Mouse (Mus musculus) urinary bladder, postnatal 36 days (tissue): ENCODE results near the gene Mapkbp1.

Experiments
- DNase-seq, 2 experiments: peaks; one replicate each; pipeline ENCODE4 v3.0.0; 2022; ENCODE audit warnings: low spot score in 2 of 2, mixed read lengths in 1 of 2

The Mapkbp1 gene

DNA sequence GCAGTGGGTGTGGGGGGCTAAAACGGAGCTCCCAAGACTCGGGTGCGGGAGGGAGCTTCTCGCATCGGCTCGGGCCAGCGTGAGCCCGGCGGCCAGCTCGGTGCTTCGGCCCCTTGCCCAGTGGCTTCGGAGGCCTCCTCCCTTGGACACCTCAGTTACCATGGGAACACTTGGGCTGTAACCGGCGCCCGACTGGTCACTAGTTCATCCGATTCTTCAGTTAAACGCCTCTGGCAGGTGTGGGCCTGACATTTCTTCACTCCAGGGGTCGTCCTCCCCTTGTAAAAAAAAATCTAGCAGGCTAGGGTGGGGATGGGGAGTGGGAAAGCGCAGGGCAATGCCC lies at the start of gene Mapkbp1:
Mapkbp1 (plus strand) TSS at position 163 of the 343 bp plus-strand sequence.
- no peak for DNase-seq

DNA sequence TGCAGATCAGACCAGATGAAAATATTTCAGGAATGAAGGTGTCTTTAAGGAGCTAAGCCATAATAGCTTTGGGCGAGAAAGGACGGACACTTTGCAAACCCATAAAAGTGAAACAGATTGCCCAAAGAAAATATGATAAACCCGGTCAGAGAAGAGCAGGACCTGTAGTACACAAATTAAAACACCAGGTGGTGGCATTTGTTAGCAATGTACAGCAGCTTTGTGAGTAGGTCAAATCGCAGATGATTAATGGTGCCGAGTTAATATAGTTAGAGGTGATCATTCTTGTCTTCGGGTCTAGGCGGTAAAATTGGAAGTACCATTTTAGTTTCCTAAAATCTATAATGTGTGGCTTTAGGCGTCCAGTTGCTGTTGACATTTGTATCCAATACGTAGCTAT lies 1.9 kb upstream of the Mapkbp1 start:
- peak; percentile 25 to 35 for DNase-seq

GRCm38 (mm10) chr2:119971316-119971715 lies 1.2 kb upstream of the Mapkbp1 start:
- DNase-seq = no peak

- peak; percentile 91 to 95 for DNase-seq
Measured at GRCm38 (mm10) chr2:119971837-119972536, 512 bp upstream of the Mapkbp1 start.

- DNase-seq = no peak
Measured at GRCm38 (mm10) chr2:119980343-119980986, 8.0 kb downstream of the Mapkbp1 start.

DNA sequence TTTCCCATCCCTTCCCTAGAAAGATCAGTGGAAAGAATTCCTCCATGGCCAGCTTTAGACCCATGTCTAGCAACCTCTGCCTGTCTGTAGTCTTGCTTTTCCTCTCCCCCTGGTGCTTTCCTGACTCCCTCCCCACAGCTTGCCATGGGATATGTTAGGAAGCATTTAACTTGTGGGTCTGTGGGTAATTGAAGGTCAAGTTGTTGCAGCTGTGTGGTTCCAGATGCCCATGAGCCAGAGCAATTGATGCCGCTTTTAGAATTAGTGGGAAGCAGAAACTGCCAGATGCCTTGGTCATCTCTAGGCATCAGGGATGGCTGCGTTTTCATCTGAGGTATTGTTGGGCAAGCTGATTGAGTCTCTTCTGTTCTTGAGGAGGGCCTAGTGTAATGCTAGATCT lies 9.1 kb downstream of the Mapkbp1 start:
- DNase-seq = no peak

DNA sequence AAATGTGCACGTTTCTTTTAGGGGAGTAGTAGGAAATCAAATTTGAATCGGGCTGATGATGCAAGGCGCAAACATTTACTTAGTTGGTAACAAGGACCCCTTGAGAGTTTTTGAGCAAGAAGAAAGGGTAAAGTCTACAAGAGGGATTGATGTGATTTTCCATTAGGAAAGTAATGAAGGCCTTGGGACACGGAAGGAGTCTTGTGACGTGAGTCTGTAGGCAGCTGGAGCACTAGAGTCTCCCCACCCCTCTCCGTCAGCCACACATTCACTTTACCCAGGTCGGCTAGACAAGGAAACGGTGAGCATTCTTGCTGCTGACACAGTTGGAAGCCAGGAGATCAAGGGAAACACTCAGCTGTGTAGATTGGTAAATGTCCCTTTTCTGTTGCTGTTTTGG lies 13.4 kb downstream of the Mapkbp1 start:
- no peak for DNase-seq

DNA sequence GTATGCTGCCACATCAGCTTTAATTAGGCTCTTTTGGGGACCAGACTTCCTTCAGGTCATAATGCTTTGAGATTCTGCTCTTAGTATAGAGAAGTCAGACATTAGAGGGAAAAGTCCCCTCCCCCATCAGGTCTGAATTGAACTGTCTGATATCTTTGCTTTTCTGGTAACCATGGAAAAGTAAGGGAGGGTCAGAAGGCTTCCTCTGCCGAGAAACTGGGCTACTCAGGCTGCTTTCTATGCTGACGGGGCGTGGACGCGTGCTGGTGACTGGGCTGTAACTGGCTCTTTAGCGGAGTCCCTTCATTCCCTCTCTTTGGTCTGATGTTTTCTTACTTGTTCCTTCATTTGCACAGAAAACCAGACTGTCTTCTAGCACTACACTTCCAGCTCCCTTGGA lies 13.9 kb downstream of the Mapkbp1 start:
- DNase-seq = no peak

DNA sequence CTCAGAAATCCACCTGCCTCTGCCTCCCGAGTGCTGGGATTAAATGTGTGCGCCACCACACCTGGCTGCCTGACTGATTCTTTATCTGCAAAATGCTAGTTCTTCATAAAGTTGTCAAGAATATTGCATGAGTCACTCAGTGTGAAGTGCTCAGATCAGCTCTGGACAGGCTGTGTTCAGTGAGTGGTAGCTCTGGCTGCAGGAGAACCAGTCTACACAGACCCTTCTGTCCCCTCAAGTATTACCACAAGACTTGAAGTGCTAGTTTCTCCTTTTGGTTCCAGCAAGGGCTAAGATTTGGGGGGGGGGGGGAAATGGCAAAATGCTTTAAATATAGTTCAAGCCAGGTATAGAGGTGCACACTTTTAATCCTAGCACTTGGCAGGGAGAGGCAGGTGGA lies 14.9 kb downstream of the Mapkbp1 start:
- DNase-seq = no peak

GRCm38 (mm10) chr2:119988952-119989351 lies 16.5 kb downstream of the Mapkbp1 start:
- DNase-seq = no peak

- no peak for DNase-seq
Measured at GRCm38 (mm10) chr2:119990881-119991280, 18.4 kb downstream of the Mapkbp1 start.

- DNase-seq = no peak
Measured at GRCm38 (mm10) chr2:119992349-119992748, 19.9 kb downstream of the Mapkbp1 start.

- DNase-seq = no peak
Measured at GRCm38 (mm10) chr2:119993515-119993914, 21.0 kb downstream of the Mapkbp1 start.

- DNase-seq = no peak
Measured at GRCm38 (mm10) chr2:119994839-119995238, 22.3 kb downstream of the Mapkbp1 start.

DNA sequence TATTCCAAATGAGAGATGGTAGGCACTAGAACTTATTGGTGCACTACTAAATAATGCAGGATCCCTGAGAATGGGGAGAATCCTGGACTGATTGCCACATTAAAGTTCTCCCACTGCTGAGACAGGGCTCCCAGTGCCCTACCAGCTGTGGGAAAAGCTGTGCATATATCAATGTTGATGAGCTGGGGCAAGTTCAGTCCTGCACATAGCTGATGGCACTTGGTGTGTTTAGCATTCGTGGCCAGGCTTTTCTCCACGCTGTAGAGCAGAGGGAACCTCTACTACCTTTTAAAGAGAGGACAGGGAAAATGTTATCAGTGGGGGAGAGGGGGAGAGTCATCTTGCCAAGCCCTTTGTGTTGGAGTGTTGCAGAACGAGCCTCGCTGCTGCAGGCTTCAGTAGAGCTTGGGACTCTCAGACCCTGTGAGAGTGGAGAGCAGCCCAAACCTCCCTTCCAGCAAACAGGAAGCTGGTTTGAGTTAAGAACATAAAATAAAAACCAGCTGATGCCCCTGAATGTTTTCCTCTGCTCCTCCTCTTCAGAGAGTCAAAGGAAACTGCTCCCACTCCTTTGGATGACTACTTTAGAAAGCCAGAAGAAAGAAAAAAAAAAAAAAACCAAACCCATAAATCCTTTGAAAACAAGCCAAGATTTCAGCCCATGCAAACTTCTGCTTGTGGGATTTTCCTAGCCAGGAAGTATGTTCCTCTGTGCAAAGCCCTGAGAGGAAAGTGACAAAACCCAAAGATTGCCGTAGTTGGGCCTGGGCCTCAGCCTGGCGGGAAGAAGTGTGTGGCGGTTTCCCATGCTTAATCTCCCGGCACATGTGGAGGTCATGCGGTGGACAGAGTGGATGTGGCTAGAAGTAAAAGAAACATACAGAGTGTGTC lies 23.1 kb downstream of the Mapkbp1 start:
- DNase-seq = no peak

GRCm38 (mm10) chr2:119997354-119997753 lies 24.9 kb downstream of the Mapkbp1 start:
- DNase-seq = no peak

DNA sequence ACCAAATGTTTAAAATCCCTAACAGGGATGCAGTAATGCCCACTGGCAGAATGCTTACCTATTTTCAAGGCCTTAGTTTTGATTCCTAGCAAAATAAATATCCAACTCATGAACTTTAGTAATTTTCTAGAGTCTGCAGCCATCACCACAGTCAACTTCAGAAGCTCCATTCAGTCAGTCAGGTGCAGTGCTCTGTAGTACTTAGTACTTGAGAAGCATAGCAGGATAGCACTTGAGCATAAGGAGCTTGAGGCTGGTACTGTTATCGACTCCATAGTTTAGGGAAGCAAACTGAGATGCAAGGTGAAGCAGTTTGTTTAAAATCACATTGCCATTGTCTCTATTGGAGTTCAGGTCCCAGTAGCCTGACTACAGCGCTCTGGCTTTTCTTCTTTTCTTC lies 27.2 kb downstream of the Mapkbp1 start:
- DNase-seq = no peak

DNA sequence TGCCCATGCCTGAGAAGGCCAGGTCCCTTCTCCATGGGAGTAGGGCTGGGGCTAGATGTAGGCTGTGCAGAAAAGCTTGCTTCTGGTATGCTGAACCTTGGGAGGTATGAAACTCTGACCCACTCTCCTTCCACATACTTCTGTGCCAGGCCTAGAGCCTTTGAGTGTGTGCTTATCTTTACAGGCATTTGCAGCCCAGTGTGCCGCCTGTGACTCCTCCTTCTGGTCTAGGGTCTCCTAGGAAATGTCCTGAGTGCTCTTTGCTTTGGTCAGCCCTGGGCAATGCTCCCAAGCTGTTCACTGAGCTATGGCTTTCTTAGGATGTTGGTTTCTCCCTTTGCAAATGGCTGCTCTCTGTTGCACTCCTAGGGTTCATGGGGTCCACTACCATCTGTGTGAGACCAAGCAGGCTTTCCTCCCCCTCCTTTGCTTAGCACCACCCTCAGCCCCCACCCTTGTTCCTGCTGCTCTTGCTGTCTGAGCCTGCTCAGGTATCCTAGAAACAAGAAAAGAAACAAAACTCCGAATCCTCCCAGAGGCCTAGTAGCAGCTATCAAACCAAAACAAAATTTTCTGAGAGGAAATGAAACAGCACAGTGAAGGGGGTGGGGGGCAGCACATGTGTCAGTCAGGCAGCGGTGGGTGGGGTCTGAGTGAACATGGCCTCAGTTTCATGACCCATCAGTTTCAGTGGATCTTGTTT lies 28.5 kb downstream of the Mapkbp1 start:
- DNase-seq = no peak

DNA sequence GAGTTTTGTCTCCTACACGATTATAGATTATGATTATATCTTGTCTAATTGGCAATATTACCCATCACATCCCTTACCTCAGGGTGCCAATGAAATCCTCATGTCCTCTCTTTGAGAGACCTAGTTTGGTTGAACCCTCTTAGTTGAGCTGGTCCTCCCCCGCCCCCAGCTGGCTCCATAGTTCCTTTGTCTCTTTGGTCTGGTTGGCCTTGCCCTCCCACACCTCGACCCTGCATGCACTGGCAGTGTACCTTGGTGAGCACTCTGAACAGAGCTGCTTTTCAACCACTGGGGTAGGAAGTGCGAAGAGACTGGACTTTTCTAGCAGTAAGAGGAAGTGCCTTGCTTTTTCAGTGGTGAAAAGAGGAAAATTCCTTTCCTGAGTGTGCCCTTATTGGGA lies 29.5 kb downstream of the Mapkbp1 start:
- DNase-seq = no peak

DNA sequence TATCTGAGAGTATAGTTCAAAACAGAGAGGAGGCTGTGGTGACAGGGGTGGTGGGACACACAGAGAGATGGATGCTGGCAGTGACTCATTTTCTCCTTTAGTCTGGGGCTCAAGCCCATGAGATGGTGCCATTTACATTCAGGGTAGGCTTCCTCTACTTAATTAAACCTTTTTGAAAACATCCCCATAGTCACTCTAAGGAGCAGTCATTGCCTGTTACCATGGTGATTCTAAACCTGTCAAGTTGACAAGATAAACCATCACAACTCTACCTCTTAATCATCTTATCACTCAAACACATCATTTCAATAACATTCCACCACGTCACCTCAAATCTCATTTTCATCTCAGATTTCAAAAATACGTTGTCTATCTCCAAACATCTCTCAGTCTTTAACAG lies 31.5 kb downstream of the Mapkbp1 start:
- DNase-seq = no peak

- DNase-seq = no peak
Measured at GRCm38 (mm10) chr2:120006696-120007095, 34.2 kb downstream of the Mapkbp1 start.

DNA sequence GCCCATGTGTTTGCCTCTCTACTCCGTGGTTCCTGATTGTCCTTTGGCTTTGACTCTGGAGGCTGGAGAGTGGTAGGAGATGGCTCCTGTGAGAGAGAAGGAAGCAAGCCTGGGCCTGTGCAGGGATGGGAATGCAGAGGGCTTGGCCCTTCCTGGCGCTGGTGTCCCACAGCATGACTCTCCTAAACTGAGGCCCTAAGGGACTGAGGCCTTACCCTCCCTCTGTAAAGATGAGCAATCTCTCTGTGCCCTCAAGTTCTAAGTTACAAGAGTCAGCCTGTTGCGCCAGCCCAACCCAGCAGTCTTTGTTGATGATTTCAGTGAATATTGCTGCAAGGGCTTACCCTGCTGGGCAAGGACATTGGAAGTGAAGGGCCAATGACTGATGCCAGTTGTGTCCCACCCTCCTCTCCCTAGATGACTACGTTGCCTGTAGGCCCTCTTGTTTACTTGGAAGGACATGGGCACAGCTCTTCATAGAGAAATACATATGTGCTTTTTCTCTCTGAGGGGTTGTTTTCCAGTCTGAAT lies 35.2 kb downstream of the Mapkbp1 start:
- peak in 1 of 2 experiments; percentile 35 for DNase-seq
